Mouse (Mus musculus) embryonic facial prominence, embryonic 15.5 days (tissue): ENCODE data around the gene Dnajc4. TPM values are rescaled to one million over a fixed set of nuclear protein-coding genes. Genes with fewer than 3 reads are reported as not detected.
A peak's percentile ranks its signal among the peaks of the same experiment; 100 is the strongest.

ENCODE experiments used
- ATAC-seq: fragments of 200-750 bp; cut with Nextera tagmentation; 2 replicates; pipeline ENCODE4 v1.8.0; 2017; ENCODE audit warnings: low read depth, moderate TSS enrichment; ENCODE audit not compliant: insufficient number of reproducible peaks, low FRiP score, low TSS enrichment
- H3K27ac ChIP-seq: fragments of 300-500 bp; sonication (generic); replicated peaks from 2 replicates; pipeline ENCODE4 v1.5.1; 2015; ENCODE audit warnings: mild to moderate bottlenecking, inconsistent platforms
- H3K27me3 ChIP-seq: fragments of 300-500 bp; sonication (generic); 2 replicates; pipeline ENCODE4 v1.6.1; 2015; ENCODE audit warnings: inconsistent platforms
- H3K36me3 ChIP-seq: fragments of 300-500 bp; sonication (generic); 2 replicates; pipeline ENCODE4 v1.6.1; 2015; ENCODE audit warnings: mild to moderate bottlenecking, inconsistent platforms
- H3K4me1 ChIP-seq: fragments of 300-500 bp; sonication (generic); 2 replicates; pipeline ENCODE4 v1.6.1; 2015; ENCODE audit warnings: inconsistent platforms
- H3K4me2 ChIP-seq: fragments of 300-500 bp; sonication (generic); replicated peaks from 2 replicates; pipeline ENCODE4 v1.6.1; 2015; ENCODE audit warnings: mild to moderate bottlenecking, inconsistent platforms
- H3K4me3 ChIP-seq: fragments of 300-500 bp; sonication (generic); replicated peaks from 2 replicates; pipeline ENCODE4 v1.5.1; 2015; ENCODE audit warnings: mild to moderate bottlenecking, inconsistent platforms
- H3K9ac ChIP-seq: fragments of 300-500 bp; sonication (generic); 2 replicates; pipeline ENCODE4 v1.6.1; 2015; ENCODE audit warnings: inconsistent platforms
- H3K9me3 ChIP-seq: fragments of 300-500 bp; sonication (generic); replicated peaks from 2 replicates; pipeline ENCODE4 v1.6.1; 2016; ENCODE audit warnings: inconsistent platforms
- WGBS: fragments of 180-500 bp; shearing (Covaris S2); methylation state at CpG from one replicate; pipeline ENCODE4 v1.1.7; 2015; 5-methylcytosine and 5-hydroxymethylcytosine counted together
- polyA plus RNA-seq: library from polyadenylated mRNA; unstranded; fragments of >200 nt; fragmentation: Nextera tagmentation; extraction: Ambion mirVana; gene quantifications from 2 replicates; pipeline ENCODE4 v1.2.1, GENCODE M21; 2015

The Dnajc4 gene
- polyA plus RNA-seq = 23.9 and 27.9 TPM in 2 replicates

DNA sequence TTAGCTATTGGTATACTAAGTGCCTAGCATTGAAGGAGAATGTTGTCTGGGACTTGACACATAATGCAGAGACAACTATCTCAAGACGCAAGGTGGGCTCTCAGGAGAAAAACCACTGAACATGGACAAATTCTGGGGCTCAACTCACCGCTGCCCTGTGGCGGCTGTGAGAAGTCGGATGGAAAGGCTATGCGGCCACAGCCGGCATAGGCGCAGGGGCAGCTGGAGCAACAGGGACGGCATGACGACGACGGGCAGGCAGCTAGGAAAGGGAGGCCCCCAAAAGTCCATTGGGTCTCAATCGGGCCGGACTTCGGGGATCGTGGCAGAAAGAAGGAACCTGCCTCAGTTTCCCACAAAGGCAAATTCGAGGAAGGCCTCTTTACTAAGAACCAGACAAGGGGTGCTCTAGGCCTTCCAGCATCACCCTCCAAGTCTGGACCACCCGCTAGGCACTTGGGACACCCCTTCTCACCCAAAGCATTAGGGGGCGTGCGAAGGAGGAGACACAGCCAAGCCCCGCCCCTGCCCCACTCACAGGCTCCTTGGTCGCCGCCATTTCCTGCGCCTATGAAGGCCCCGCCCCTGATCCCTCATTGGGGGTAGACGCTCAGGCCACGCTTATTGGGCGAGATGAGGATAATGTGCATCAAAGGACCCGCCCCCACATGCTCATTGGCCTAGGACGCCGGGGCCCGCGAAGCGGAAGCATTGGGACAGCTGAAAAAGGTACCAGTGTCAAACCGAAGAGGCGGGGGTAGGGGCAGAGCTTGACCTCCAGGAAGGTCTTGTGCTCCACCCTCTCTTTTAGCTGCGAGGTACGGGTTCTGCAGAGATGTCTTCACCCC lies at the start of gene Dnajc4:
Gene Dnajc4, minus strand, starts transcription at position 562 of the 848 bp plus-strand sequence.
- H3K4me1 ChIP-seq = peaks cover 53% of the 10 kb centered on the region
- 2% methylated on average over 37 of the region's 37 CpGs for WGBS

DNA sequence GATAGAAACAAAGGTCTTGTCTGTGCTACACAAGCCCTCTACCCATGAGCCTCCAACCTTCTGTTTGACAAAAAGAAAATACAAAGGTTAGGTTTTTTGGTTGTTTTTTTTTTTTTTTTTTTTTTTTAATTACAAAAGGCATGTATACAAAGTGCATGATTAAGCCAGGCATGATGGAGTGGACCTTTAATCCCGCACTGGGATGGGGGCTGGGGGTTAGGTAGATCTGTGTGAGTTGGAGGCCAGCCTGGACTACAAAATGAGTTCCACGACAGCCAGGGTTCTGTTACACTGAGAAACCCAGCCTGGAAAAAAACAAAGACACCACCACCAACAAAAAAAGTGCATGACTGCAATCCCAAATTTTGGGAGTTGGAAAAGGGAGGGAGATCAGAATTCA lies 48.8 kb upstream of the Dnajc4 start:
- Histone ChIP-seq H3K4me3 (peak overlapping the region; percentile 52), H3K4me1 (peaks cover 20% of the 10 kb centered on the region), H3K27ac (no peak overlapping the region), H3K36me3 (no peaks in the 10 kb centered on the region), H3K4me2 (peak overlapping the region; percentile 83; the same call in 1 of the 2 replicates), H3K27me3 (no peaks in the 10 kb centered on the region), H3K9ac (no peak overlapping the region), H3K9me3 (no peaks in the 10 kb centered on the region)
- WGBS = 89% methylated on average over 2 of the region's 2 CpGs
- ATAC-seq = no peak

More for the DNA sequence above, at the start of gene Dnajc4:
- ATAC-seq = peak; percentile 94
- no peaks in the 10 kb centered on the region for H3K36me3 ChIP-seq
- no peaks in the 10 kb centered on the region for H3K27me3 ChIP-seq
- peak within 1 kb of the TSS; percentile 44 for H3K9ac ChIP-seq
- no peaks in the 10 kb centered on the region for H3K9me3 ChIP-seq
- peak within 1 kb of the TSS; percentile 58 for H3K4me3 ChIP-seq
- H3K4me2 ChIP-seq = peak within 1 kb of the TSS; percentile 89
- H3K27ac ChIP-seq = peak within 1 kb of the TSS; percentile 52

DNA sequence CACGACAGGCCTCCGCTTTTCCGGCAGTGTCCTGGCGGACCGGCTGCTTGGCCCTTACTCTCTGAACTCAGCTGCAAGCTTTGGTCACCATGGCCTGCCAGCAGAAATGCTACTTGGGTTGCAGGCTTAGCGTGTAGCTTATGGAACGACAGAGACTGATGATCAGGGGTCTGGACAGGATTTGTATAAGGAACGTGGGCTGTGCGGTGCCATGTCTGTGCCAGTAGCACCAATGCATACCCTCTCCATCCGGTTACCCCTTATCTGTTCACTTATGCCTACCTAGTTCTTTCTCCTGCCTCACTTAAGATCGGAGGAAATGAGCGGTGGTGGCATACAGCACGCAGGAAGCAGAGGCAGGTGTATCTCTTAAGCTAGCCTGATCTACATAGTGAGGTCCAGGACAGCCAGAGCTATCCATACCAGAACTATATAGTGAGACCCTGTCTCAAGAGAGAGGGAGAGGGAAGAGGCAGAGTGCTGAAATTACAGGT lies 48.3 kb upstream of the Dnajc4 start:
- ATAC-seq = no peak
- Histone ChIP-seq H3K4me3 (peak overlapping the region; percentile 52), H3K36me3 (peaks cover 2% of the 10 kb centered on the region; the same call in 1 of the 2 replicates), H3K27ac (peak overlapping the region; percentile 94), H3K9ac (peak overlapping the region; percentile 68), H3K4me2 (peak overlapping the region; percentile 83), H3K27me3 (no peaks in the 10 kb centered on the region), H3K4me1 (peaks cover 20% of the 10 kb centered on the region), H3K9me3 (no peaks in the 10 kb centered on the region)
- 21% methylated on average over 13 of the region's 13 CpGs for WGBS

DNA sequence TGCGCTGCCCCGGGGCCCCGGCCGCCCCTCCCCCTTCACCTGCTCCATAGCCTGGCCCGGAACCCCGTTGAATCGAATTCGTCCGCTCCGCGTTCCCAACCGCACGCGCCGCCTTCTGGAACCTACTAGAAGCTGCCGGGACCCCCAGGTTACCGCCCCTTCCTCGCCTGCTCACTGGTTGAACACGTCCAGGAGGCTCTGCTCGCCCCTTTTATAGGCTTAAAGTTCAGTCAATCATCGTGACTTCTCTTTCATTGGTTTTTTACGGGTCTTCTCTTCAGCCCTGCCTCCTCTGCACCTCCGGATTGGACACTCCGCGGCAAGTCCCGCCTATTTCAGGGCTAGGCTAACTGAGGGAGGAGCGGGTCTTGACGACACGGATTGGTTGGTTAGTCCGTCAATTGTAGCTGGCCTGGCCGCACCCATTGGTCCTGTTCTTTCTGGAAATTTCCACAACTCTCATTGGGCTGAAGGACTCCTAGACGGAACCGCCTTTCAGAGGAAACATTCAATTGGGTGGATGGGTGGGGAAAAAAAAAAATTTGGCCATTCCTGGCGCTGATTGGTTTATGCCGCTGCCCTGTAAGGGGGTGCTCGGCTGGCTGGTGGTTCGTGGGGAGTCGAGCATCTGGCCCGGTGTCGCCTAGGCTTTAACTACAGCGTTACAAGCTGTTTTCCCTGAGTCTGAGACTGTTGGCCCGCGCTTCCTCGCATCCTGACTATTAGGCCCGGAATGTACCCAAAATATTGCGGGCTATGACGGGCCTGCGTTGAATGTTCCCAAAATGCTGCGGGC lies 47.7 kb upstream of the Dnajc4 start, which contains the start of gene Stip1:
Gene Stip1, minus strand, starts transcription at position 127 of the 796 bp plus-strand sequence.
- Histone ChIP-seq H3K9me3 (no peaks in the 10 kb centered on the region), H3K4me3 (peak within 1 kb of the TSS; percentile 83), H3K27ac (peak within 1 kb of the TSS; percentile 94), H3K4me2 (peak within 1 kb of the TSS; percentile 83), H3K27me3 (no peaks in the 10 kb centered on the region), H3K9ac (peak within 1 kb of the TSS; percentile 73), H3K4me1 (peaks cover 20% of the 10 kb centered on the region), H3K36me3 (peaks cover 8% of the 10 kb centered on the region; the same call in 1 of the 2 replicates)
- peak; percentile 99 for ATAC-seq
- WGBS = under 1% methylated on average over 49 of the region's 49 CpGs

DNA sequence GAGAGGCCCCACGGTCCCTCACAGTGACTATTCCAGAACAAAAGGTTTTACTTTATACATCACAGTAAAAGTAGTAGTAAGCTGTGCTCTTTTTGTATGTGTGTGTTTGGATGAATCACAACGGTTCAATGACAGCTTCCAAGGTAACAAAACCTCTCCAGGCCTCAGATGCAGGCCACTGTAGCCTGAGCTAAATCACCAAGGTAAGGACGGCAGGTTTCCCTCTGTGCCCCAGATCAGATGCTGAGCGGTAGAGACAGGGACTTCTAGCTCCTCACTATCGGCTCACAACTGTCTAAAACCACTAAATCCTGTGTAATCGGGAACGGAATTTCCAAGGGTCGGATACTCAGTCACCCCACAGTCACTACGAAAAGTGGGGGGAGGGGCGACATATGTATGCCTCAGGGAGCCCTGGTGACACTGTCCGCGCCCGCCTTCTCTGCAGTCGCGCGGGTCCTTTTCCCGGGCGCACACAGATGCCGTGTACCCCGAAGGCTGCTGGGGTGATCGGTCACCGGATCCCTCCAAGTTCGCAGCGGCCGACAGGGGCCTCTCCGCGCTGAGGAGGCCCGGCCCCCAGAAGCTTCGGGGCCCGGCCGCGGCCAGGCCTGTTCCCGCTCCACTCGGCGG lies 46.8 kb upstream of the Dnajc4 start:
- no peaks in the 10 kb centered on the region for H3K9me3 ChIP-seq
- peak overlapping the region; percentile 83 for H3K4me3 ChIP-seq
- H3K9ac ChIP-seq = peak overlapping the region; percentile 73
- H3K4me1 ChIP-seq = peaks cover 20% of the 10 kb centered on the region
- H3K4me2 ChIP-seq = peak overlapping the region; percentile 64
- no peaks in the 10 kb centered on the region for H3K27me3 ChIP-seq
- WGBS = 1% methylated on average over 35 of the region's 35 CpGs
- H3K27ac ChIP-seq = peak overlapping the region; percentile 89
- ATAC-seq = peak; percentile 6; the same call in 1 of the 2 replicates
- H3K36me3 ChIP-seq = peaks cover 14% of the 10 kb centered on the region

DNA sequence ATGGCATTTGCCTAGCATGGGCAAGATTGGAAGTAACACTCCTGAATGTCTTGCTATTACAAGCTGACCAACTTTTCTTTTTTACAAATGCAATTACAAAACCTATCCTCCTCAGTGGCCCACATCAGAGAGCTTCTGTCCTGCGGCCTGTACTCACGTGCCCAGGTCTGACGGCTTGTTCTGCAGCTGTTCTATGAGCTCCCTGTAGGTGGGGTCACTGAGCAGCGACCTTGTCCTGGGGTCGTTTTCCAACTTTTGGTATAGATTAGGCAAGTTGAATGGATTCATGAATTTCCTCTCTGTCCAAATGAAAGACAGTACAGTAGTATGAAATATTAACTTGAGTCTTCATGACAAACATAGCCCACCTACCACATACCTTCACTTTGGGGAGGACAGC lies 41.6 kb upstream of the Dnajc4 start:
- H3K4me3 ChIP-seq = no peak overlapping the region
- peaks cover 64% of the 10 kb centered on the region for H3K36me3 ChIP-seq
- H3K4me2 ChIP-seq = no peak overlapping the region
- no peak overlapping the region for H3K27ac ChIP-seq
- ATAC-seq = no peak
- no peak overlapping the region for H3K9ac ChIP-seq
- WGBS = 84% methylated on average over 5 of the region's 5 CpGs
- H3K4me1 ChIP-seq = peaks cover 14% of the 10 kb centered on the region
- no peaks in the 10 kb centered on the region for H3K9me3 ChIP-seq
- no peaks in the 10 kb centered on the region for H3K27me3 ChIP-seq

DNA sequence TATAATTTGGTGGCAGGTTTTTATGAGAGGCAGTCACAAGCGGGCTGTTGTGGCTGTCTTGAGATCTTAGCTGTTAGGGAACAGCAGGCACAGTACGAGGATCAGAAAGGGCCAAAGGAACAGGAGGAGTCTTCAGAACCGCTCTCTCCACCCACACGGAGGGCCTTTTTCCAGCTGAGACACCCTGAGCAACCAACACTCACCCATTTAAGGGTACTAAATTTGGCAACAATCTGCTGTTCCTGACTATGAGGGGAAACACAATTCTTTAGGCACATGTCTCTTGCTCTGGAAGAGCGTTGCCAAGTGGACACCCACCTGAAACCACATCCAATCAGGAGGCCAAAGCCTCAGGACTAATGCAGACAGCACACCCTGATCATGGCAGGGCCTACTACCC lies 37.2 kb upstream of the Dnajc4 start:
- no peak for ATAC-seq
- H3K9me3 ChIP-seq = no peaks in the 10 kb centered on the region
- H3K27me3 ChIP-seq = no peaks in the 10 kb centered on the region
- H3K27ac ChIP-seq = no peak overlapping the region
- H3K4me1 ChIP-seq = no peaks in the 10 kb centered on the region
- 94% methylated on average over 5 of the region's 5 CpGs for WGBS
- H3K9ac ChIP-seq = no peak overlapping the region
- no peak overlapping the region for H3K4me3 ChIP-seq
- H3K36me3 ChIP-seq = peaks cover 90% of the 10 kb centered on the region
- no peak overlapping the region for H3K4me2 ChIP-seq

DNA sequence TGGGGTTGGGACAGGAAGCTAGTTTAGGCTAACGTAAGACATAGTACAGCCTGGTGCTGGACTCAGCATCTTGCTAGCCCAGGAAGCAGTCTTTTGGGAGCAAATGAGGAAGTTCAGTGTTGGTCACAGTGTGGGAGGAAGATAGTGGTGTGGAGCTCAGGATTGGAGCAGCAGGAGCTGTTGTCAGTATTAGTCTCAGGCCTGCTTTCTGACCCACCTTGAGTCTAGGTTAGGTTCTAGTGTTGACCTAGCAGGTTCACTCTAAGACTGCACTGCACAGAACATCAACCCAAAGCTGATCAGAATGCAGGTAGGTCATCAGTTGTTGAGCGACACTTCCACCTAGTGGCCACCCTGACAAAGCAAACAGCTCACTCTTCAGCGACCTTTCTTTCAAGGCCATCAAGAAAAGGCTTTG lies 27.9 kb upstream of the Dnajc4 start:
- Histone ChIP-seq H3K9me3 (no peaks in the 10 kb centered on the region), H3K4me3 (no peak overlapping the region), H3K27me3 (no peaks in the 10 kb centered on the region), H3K4me2 (no peak overlapping the region), H3K27ac (no peak overlapping the region), H3K36me3 (peaks cover 66% of the 10 kb centered on the region), H3K9ac (no peak overlapping the region), H3K4me1 (no peaks in the 10 kb centered on the region)
- WGBS = 49% methylated on average over 3 of the region's 3 CpGs
- 0 out of 2 replicates have a peak, but pooled peaks have one; percentile 41 for ATAC-seq

DNA sequence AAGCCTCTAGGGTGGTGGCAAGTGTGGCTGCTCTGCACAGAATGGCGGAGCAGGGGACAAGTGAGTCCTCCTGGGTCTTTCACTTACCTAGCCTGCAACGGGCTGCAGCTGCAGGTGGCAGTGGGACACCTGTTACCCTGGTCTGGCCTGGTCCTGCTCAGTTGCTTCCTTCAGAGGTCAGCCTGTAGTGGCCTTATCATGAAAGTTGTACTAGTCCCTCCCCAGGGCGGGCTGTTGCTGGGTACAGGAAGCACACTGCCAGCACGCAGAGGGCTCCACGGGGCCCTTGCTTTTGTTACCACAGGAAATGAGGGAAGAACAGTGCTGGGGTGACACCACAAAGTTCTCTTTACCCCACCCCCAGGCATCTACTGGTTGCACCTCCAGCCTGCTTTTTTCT lies 26.8 kb upstream of the Dnajc4 start, which contains the start of gene Fermt3:
Gene Fermt3, minus strand, starts transcription at position 279 of the 400 bp plus-strand sequence.
- Histone ChIP-seq H3K4me2 (no peak within 1 kb of the TSS), H3K9ac (no peak within 1 kb of the TSS), H3K27ac (no peak within 1 kb of the TSS; the same call in 1 of the 2 replicates), H3K27me3 (no peaks in the 10 kb centered on the region), H3K9me3 (no peaks in the 10 kb centered on the region), H3K4me1 (no peaks in the 10 kb centered on the region), H3K4me3 (no peak within 1 kb of the TSS), H3K36me3 (peaks cover 56% of the 10 kb centered on the region)
- no peak for ATAC-seq
- 76% methylated on average over 5 of the region's 5 CpGs for WGBS

DNA sequence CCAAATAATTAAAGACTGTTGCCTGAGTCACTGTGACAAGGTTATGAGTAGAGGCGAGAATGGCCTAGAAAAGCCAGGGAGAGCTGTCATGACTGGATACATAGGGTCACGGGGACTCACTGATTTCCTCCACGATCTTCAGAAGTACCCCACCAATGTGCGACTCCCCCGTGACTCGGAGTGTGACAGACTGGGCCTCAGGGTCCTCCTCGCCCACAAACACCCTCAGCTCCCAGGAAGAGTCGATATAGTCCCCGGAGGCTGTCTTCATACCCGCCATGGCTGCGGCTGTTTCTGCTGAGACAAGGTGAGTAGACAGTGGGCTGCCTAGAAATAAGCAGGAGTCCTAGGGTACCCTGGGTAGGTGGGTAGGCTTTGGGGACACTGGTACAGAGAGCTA lies 26.2 kb upstream of the Dnajc4 start:
- Histone ChIP-seq H3K27ac (no peak overlapping the region; the same call in 1 of the 2 replicates), H3K4me3 (no peak overlapping the region), H3K9me3 (no peaks in the 10 kb centered on the region), H3K27me3 (no peaks in the 10 kb centered on the region), H3K9ac (no peak overlapping the region), H3K36me3 (peaks cover 51% of the 10 kb centered on the region), H3K4me2 (no peak overlapping the region), H3K4me1 (no peaks in the 10 kb centered on the region)
- ATAC-seq = no peak
- WGBS = 81% methylated on average over 11 of the region's 11 CpGs
